Mouse (Mus musculus) liver, embryonic 13.5 days (tissue): ENCODE measurements around the gene Pdcd11. TPM values are rescaled to one million over a fixed set of nuclear protein-coding genes. Genes with fewer than 3 reads are reported as not detected.
A peak's percentile ranks its signal among the peaks of the same experiment; 100 is the strongest.

Experiments
- ATAC-seq: fragments of 200-750 bp; cut with Nextera tagmentation; 2 replicates; pipeline ENCODE4 v1.8.0; 2017; ENCODE audit warnings: low read depth, mild to moderate bottlenecking, moderate number of reproducible peaks, moderate library complexity
- DNase-seq: peaks from one replicate; pipeline ENCODE4 v3.0.0; 2022
- H3K27ac ChIP-seq: fragments of 300-500 bp; sonication (generic); 2 replicates; pipeline ENCODE4 v1.5.1; 2015; ENCODE audit warnings: moderate library complexity, mild to moderate bottlenecking, inconsistent platforms
- H3K27me3 ChIP-seq: fragments of 300-500 bp; sonication (generic); 2 replicates; pipeline ENCODE4 v1.6.1; 2015; ENCODE audit warnings: mild to moderate bottlenecking, inconsistent platforms
- H3K36me3 ChIP-seq: fragments of 300-500 bp; sonication (generic); 2 replicates; pipeline ENCODE4 v1.6.1; 2015; ENCODE audit warnings: mild to moderate bottlenecking, inconsistent platforms
- H3K4me1 ChIP-seq: fragments of 300-500 bp; sonication (generic); replicated peaks from 2 replicates; pipeline ENCODE4 v1.6.1; 2015; ENCODE audit warnings: inconsistent platforms
- H3K4me2 ChIP-seq: fragments of 300-500 bp; sonication (generic); 2 replicates; pipeline ENCODE4 v1.6.1; 2015; ENCODE audit warnings: inconsistent platforms, mild to moderate bottlenecking, moderate library complexity
- H3K4me3 ChIP-seq: fragments of 300-500 bp; sonication (generic); replicated peaks from 2 replicates; pipeline ENCODE4 v1.5.1; 2015; ENCODE audit warnings: mild to moderate bottlenecking, inconsistent platforms
- H3K9ac ChIP-seq: fragments of 300-500 bp; sonication (generic); 2 replicates; pipeline ENCODE4 v1.6.1; 2015; ENCODE audit warnings: mild to moderate bottlenecking, inconsistent platforms
- H3K9me3 ChIP-seq: fragments of 300-500 bp; sonication (generic); replicated peaks from 2 replicates; pipeline ENCODE4 v1.6.1; 2016; ENCODE audit warnings: inconsistent platforms
- WGBS: fragments of 180-500 bp; shearing (Covaris S2); methylation state at CpG from one replicate; pipeline ENCODE4 v1.1.7; 2015; ENCODE audit not compliant: insufficient replicate concordance; 5-methylcytosine and 5-hydroxymethylcytosine counted together
- polyA plus RNA-seq: library from polyadenylated mRNA; unstranded; fragments of >200 nt; fragmentation: Nextera tagmentation; extraction: Ambion mirVana; gene quantifications from 2 replicates; pipeline ENCODE4 v1.2.1, GENCODE M21; 2015

The Pdcd11 gene
- polyA plus RNA-seq, 1 experiment from 2014 or later: 6.5 TPM

- whole genome bisulfite sequencing: 47% methylated on average over 4 of the region's 4 CpGs
- no peak for ATAC-seq
- Histone ChIP-seq H3K36me3 (no peaks in the 10 kb centered on the region), H3K4me2 (no peak overlapping the region), H3K4me1 (no peaks in the 10 kb centered on the region), H3K9ac (no peak overlapping the region), H3K9me3 (no peaks in the 10 kb centered on the region), H3K27me3 (peaks cover 36% of the 10 kb centered on the region), H3K4me3 (no peak overlapping the region), H3K27ac (no peak overlapping the region)
- DNase-seq: no peak
Observed at GRCm38 (mm10) chr19:47149854-47150253, 59.3 kb downstream of the Pdcd11 start.

- Histone ChIP-seq H3K9me3 (no peaks in the 10 kb centered on the region), H3K9ac (no peak overlapping the region), H3K4me1 (no peaks in the 10 kb centered on the region), H3K4me2 (peak overlapping the region; percentile 32; the same call in 1 of the 2 replicates), H3K27me3 (peaks cover 36% of the 10 kb centered on the region), H3K4me3 (0 out of 2 replicates have a peak overlapping the region, but pooled peaks have one; percentile 12), H3K36me3 (no peaks in the 10 kb centered on the region), H3K27ac (no peak overlapping the region)
- ATAC-seq: no peak
- 24% methylated on average over 32 of the region's 32 CpGs for WGBS
- DNase-seq: no peak
Observed at GRCm38 (mm10) chr19:47151332-47152061, 60.9 kb downstream of the Pdcd11 start.

- no peak for ATAC-seq
- H3K9me3 ChIP-seq: no peaks in the 10 kb centered on the region
- no peaks in the 10 kb centered on the region for H3K36me3 ChIP-seq
- no peak for DNase-seq
- H3K9ac ChIP-seq: no peak overlapping the region
- H3K4me1 ChIP-seq: no peaks in the 10 kb centered on the region
- no peak overlapping the region for H3K4me3 ChIP-seq
- WGBS: 65% methylated on average over 12 of the region's 12 CpGs
- peaks cover 36% of the 10 kb centered on the region for H3K27me3 ChIP-seq
- H3K4me2 ChIP-seq: 0 out of 2 replicates have a peak overlapping the region, but pooled peaks have one; percentile 32
- H3K27ac ChIP-seq: no peak overlapping the region
Observed at GRCm38 (mm10) chr19:47152062-47152369, 61.4 kb downstream of the Pdcd11 start.

GRCm38 (mm10) chr19:47153767-47154166, 63.2 kb downstream of the Pdcd11 start:
- H3K4me2 ChIP-seq: no peak overlapping the region
- H3K4me3 ChIP-seq: no peak overlapping the region
- H3K27ac ChIP-seq: no peak overlapping the region
- 62% methylated on average over 7 of the region's 7 CpGs for WGBS
- H3K36me3 ChIP-seq: no peaks in the 10 kb centered on the region
- no peak for ATAC-seq
- DNase-seq: no peak
- H3K27me3 ChIP-seq: peaks cover 28% of the 10 kb centered on the region
- no peaks in the 10 kb centered on the region for H3K9me3 ChIP-seq
- no peaks in the 10 kb centered on the region for H3K4me1 ChIP-seq
- H3K9ac ChIP-seq: no peak overlapping the region

- Histone ChIP-seq H3K4me3 (no peak within 1 kb of the TSS), H3K4me1 (no peaks in the 10 kb centered on the region), H3K27ac (no peak within 1 kb of the TSS), H3K36me3 (no peaks in the 10 kb centered on the region), H3K9me3 (no peaks in the 10 kb centered on the region), H3K27me3 (no peaks in the 10 kb centered on the region), H3K9ac (no peak within 1 kb of the TSS), H3K4me2 (no peak within 1 kb of the TSS)
- ATAC-seq (no peak), DNase-seq (no peak)
- 67% methylated on average over 11 of the region's 11 CpGs for WGBS
Observed at GRCm38 (mm10) chr19:47157664-47158063, 67.1 kb downstream of the Pdcd11 start, which contains the start of gene Calhm3. Gene Calhm3, minus strand, starts transcription at chr19:47157764.

- peaks cover 2% of the 10 kb centered on the region; the same call in 1 of the 2 replicates for H3K27me3 ChIP-seq
- no peaks in the 10 kb centered on the region for H3K4me1 ChIP-seq
- ATAC-seq: no peak
- DNase-seq: no peak
- WGBS: 63% methylated on average over 4 of the region's 4 CpGs
- H3K36me3 ChIP-seq: no peaks in the 10 kb centered on the region
- no peak overlapping the region for H3K27ac ChIP-seq
- H3K9me3 ChIP-seq: no peaks in the 10 kb centered on the region
- H3K4me3 ChIP-seq: no peak overlapping the region
- no peak overlapping the region for H3K9ac ChIP-seq
- no peak overlapping the region for H3K4me2 ChIP-seq
Observed at GRCm38 (mm10) chr19:47161669-47162068, 71.1 kb downstream of the Pdcd11 start.

- H3K36me3 ChIP-seq: no peaks in the 10 kb centered on the region
- no peaks in the 10 kb centered on the region for H3K9me3 ChIP-seq
Observed at GRCm38 (mm10) chr19:47163176-47163744, 72.7 kb downstream of the Pdcd11 start.

GRCm38 (mm10) chr19:47166758-47167157, 76.2 kb downstream of the Pdcd11 start:
- no peaks in the 10 kb centered on the region for H3K9me3 ChIP-seq
- 36% methylated on average over 3 of the region's 3 CpGs for WGBS
- no peaks in the 10 kb centered on the region for H3K36me3 ChIP-seq
- H3K4me2 ChIP-seq: no peak overlapping the region
- no peak overlapping the region for H3K27ac ChIP-seq
- no peak for ATAC-seq
- H3K4me3 ChIP-seq: no peak overlapping the region
- no peak for DNase-seq
- no peak overlapping the region for H3K9ac ChIP-seq
- no peaks in the 10 kb centered on the region for H3K4me1 ChIP-seq
- H3K27me3 ChIP-seq: peaks cover 5% of the 10 kb centered on the region; the same call in 1 of the 2 replicates

More at GRCm38 (mm10) chr19:47163176-47163744, 72.7 kb downstream of the Pdcd11 start:
- no peak overlapping the region for H3K27ac ChIP-seq
- peaks cover 5% of the 10 kb centered on the region; the same call in 1 of the 2 replicates for H3K27me3 ChIP-seq
- ATAC-seq (no peak), DNase-seq (no peak)
- no peak overlapping the region for H3K9ac ChIP-seq
- WGBS: 84% methylated on average over 6 of the region's 6 CpGs
- no peak overlapping the region for H3K4me2 ChIP-seq
- no peaks in the 10 kb centered on the region for H3K4me1 ChIP-seq
- H3K4me3 ChIP-seq: no peak overlapping the region

GRCm38 (mm10) chr19:47167617-47168214, 77.1 kb downstream of the Pdcd11 start:
- Histone ChIP-seq H3K27ac (no peak overlapping the region), H3K9me3 (no peaks in the 10 kb centered on the region), H3K36me3 (no peaks in the 10 kb centered on the region), H3K4me2 (no peak overlapping the region), H3K27me3 (peaks cover 5% of the 10 kb centered on the region; the same call in 1 of the 2 replicates), H3K9ac (no peak overlapping the region), H3K4me3 (no peak overlapping the region), H3K4me1 (no peaks in the 10 kb centered on the region)
- 54% methylated on average over 7 of the region's 7 CpGs for WGBS
- ATAC-seq (no peak), DNase-seq (no peak)

GRCm38 (mm10) chr19:47168223-47168622, 77.7 kb downstream of the Pdcd11 start:
- peak overlapping the region; percentile 27 for H3K4me3 ChIP-seq
- H3K9ac ChIP-seq: no peak overlapping the region
- H3K9me3 ChIP-seq: no peaks in the 10 kb centered on the region
- peaks cover 5% of the 10 kb centered on the region; the same call in 1 of the 2 replicates for H3K27me3 ChIP-seq
- ATAC-seq: no peak
- no peaks in the 10 kb centered on the region for H3K36me3 ChIP-seq
- no peaks in the 10 kb centered on the region for H3K4me1 ChIP-seq
- no peak for DNase-seq
- 6% methylated on average over 13 of the region's 13 CpGs for WGBS
- peak overlapping the region; percentile 57 for H3K4me2 ChIP-seq
- H3K27ac ChIP-seq: no peak overlapping the region

- no peak for ATAC-seq
- peak overlapping the region; percentile 27 for H3K4me3 ChIP-seq
- peak overlapping the region; percentile 57 for H3K4me2 ChIP-seq
- no peak overlapping the region for H3K27ac ChIP-seq
- H3K9ac ChIP-seq: no peak overlapping the region
- H3K4me1 ChIP-seq: no peaks in the 10 kb centered on the region
- H3K27me3 ChIP-seq: peaks cover 5% of the 10 kb centered on the region; the same call in 1 of the 2 replicates
- 18% methylated on average over 11 of the region's 11 CpGs for WGBS
- H3K9me3 ChIP-seq: no peaks in the 10 kb centered on the region
- H3K36me3 ChIP-seq: no peaks in the 10 kb centered on the region
- DNase-seq: peak; percentile 61
Observed at GRCm38 (mm10) chr19:47168793-47169412, 78.3 kb downstream of the Pdcd11 start.
